Mouse (Mus musculus): ENCODE data around the gene Olfr384. TPM values are rescaled to one million over a fixed set of nuclear protein-coding genes. Genes with fewer than 3 reads are reported as not detected.
"Not testable (repeated sequence)": the region's sequence is repeated elsewhere in the genome, so short reads cannot be mapped to it uniquely, and the experiment has no call there.

The Olfr384 gene
- not detected in 2 replicates for polyA plus RNA-seq (2015; fragmentation: Nextera tagmentation; extraction: Ambion mirVana)

- no peak for ATAC-seq (ENCODE audit: insufficient number of reproducible peaks, insufficient read depth, low FRiP score, low TSS enrichment, low read depth)
- H3K9ac ChIP-seq = no peak within 1 kb of the TSS
- H3K27ac ChIP-seq = no peak within 1 kb of the TSS
- H3K27me3 ChIP-seq = no peaks in the 10 kb centered on the region
- H3K4me1 ChIP-seq = no peaks in the 10 kb centered on the region
- no peaks in the 10 kb centered on the region for H3K36me3 ChIP-seq
- H3K4me3 ChIP-seq = no peak within 1 kb of the TSS
- no peak within 1 kb of the TSS for H3K4me2 ChIP-seq
- H3K9me3 ChIP-seq = no peaks in the 10 kb centered on the region; the same call in 1 of the 2 replicates
Measured at GRCm38 (mm10) chr11:73598294-73598693, at the start of gene Olfr384. Olfr384 (plus strand) TSS chr11:73598594.

- Histone ChIP-seq H3K9me3 (peaks cover 13% of the 10 kb centered on the region; the same call in 1 of the 2 replicates), H3K9ac (no peak overlapping the region), H3K27me3 (no peaks in the 10 kb centered on the region), H3K4me3 (no peak overlapping the region), H3K27ac (no peak overlapping the region), H3K4me1 (no peaks in the 10 kb centered on the region), H3K4me2 (no peak overlapping the region), H3K36me3 (no peaks in the 10 kb centered on the region)
- no peak for ATAC-seq (ENCODE audit: insufficient number of reproducible peaks, insufficient read depth, low FRiP score, low TSS enrichment, low read depth)
Measured at GRCm38 (mm10) chr11:73579871-73580270, 18.5 kb upstream of the Olfr384 start.

- 72% methylated on average over 1 of the region's 1 CpGs for WGBS
- H3K4me2 ChIP-seq; H3K27ac ChIP-seq; H3K4me1 ChIP-seq; H3K4me3 ChIP-seq; H3K9ac ChIP-seq; H3K9me3 ChIP-seq; H3K27me3 ChIP-seq; H3K36me3 ChIP-seq; ATAC-seq (ENCODE audit: insufficient number of reproducible peaks, insufficient read depth, low FRiP score, low TSS enrichment, low read depth): not testable (repeated sequence)
Measured at GRCm38 (mm10) chr11:73583188-73583587, 15.2 kb upstream of the Olfr384 start.

GRCm38 (mm10) chr11:73592908-73593307 is 5.5 kb upstream of the Olfr384 start, which contains the start of gene Olfr385:
Olfr385 (minus strand) TSS chr11:73593008.
- H3K27me3 ChIP-seq = no peaks in the 10 kb centered on the region
- H3K9me3 ChIP-seq = 0 out of 2 replicates have a peak, but pooled peaks cover 4% of the 10 kb centered on the region
- ATAC-seq (ENCODE audit: insufficient number of reproducible peaks, insufficient read depth, low FRiP score, low TSS enrichment, low read depth) = no peak
- H3K27ac ChIP-seq = no peak within 1 kb of the TSS
- no peak within 1 kb of the TSS for H3K4me2 ChIP-seq
- H3K4me3 ChIP-seq = no peak within 1 kb of the TSS
- no peaks in the 10 kb centered on the region for H3K4me1 ChIP-seq
- no peak within 1 kb of the TSS for H3K9ac ChIP-seq
- H3K36me3 ChIP-seq = no peaks in the 10 kb centered on the region

Other genes with a start within 250 kb of the Olfr384 start
- gene Olfr20, start 247.8 kb upstream of the Olfr384 start, polyA plus RNA-seq (2015; fragmentation: Nextera tagmentation; extraction: Ambion mirVana) = not detected in 2 replicates
- gene Olfr376, start 227.3 kb upstream of the Olfr384 start, polyA plus RNA-seq (2015; fragmentation: Nextera tagmentation; extraction: Ambion mirVana) = not detected in 2 replicates
- not detected in 2 replicates for gene Olfr1, start 199.0 kb upstream of the Olfr384 start, polyA plus RNA-seq (2015; fragmentation: Nextera tagmentation; extraction: Ambion mirVana)
- not detected in 2 replicates for gene Olfr378, start 170.1 kb upstream of the Olfr384 start, polyA plus RNA-seq (2015; fragmentation: Nextera tagmentation; extraction: Ambion mirVana)
- gene Olfr380, start 141.1 kb upstream of the Olfr384 start, polyA plus RNA-seq (2015; fragmentation: Nextera tagmentation; extraction: Ambion mirVana) = not detected in 2 replicates
- gene Olfr381, start 107.0 kb upstream of the Olfr384 start, polyA plus RNA-seq (2015; fragmentation: Nextera tagmentation; extraction: Ambion mirVana) = not detected in 2 replicates
- not detected in 2 replicates for gene Olfr382, start 81.4 kb upstream of the Olfr384 start, polyA plus RNA-seq (2015; fragmentation: Nextera tagmentation; extraction: Ambion mirVana)
- not detected in 2 replicates for gene Olfr385, start 5.6 kb upstream of the Olfr384 start, polyA plus RNA-seq (2015; fragmentation: Nextera tagmentation; extraction: Ambion mirVana)
- not detected in 2 replicates for gene Zfp735, start 90.2 kb downstream of the Olfr384 start, polyA plus RNA-seq (2015; fragmentation: Nextera tagmentation; extraction: Ambion mirVana)
- not detected in 2 replicates for gene Olfr389, start 182.1 kb downstream of the Olfr384 start, polyA plus RNA-seq (2015; fragmentation: Nextera tagmentation; extraction: Ambion mirVana)
- gene Olfr390, start 184.4 kb downstream of the Olfr384 start, polyA plus RNA-seq (2015; fragmentation: Nextera tagmentation; extraction: Ambion mirVana) = not detected in 2 replicates
- not detected in 2 replicates for gene Olfr391-ps, start 204.5 kb downstream of the Olfr384 start, polyA plus RNA-seq (2015; fragmentation: Nextera tagmentation; extraction: Ambion mirVana)
- not detected in 2 replicates for gene Olfr392, start 218.5 kb downstream of the Olfr384 start, polyA plus RNA-seq (2015; fragmentation: Nextera tagmentation; extraction: Ambion mirVana)

Measured in embryonic facial prominence, embryonic 13.5 days (tissue).